Mouse (Mus musculus): ENCODE measurements around the gene Rhebl1.

The Rhebl1 gene

GRCm38 (mm10) chr15:98916016-98916415, 21.7 kb upstream of the Rhebl1 start:
- CTCF ChIA-PET: no interaction called here

GRCm38 (mm10) chr15:98914903-98915302, 20.6 kb upstream of the Rhebl1 start:
- CTCF ChIA-PET: no interaction called here

- CTCF ChIA-PET: no interaction called here
Observed at GRCm38 (mm10) chr15:98904692-98905091, 10.4 kb upstream of the Rhebl1 start.

GRCm38 (mm10) chr15:98902600-98902999, 8.3 kb upstream of the Rhebl1 start:
- CTCF ChIA-PET: no interaction called here

DNA sequence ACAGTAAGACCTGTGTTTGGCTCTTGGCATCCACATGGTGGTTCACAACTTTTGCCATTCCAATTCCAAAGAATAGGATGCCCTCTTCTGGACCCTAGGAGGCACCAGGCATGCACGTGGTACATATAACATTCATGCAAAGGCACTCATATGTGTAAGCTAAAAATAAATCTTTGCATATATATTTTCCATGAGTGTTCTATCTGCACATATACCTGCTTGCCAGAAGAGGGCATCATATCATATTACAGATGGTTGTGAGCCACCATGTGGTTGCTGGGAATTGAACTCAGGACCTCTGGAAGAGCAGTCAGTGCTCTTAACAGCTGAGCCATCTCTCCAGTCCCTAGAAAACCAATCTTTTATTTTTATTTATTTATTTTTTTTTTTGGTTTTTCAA, 7.2 kb upstream of the Rhebl1 start:
- CTCF ChIA-PET: no interaction called here

- CTCF ChIA-PET: no interaction called here
Observed at GRCm38 (mm10) chr15:98897928-98898800, 3.8 kb upstream of the Rhebl1 start, which contains the start of gene Dhh. TSS of gene Dhh (minus strand) at chr15:98898540.

GRCm38 (mm10) chr15:98897495-98897894, 3.2 kb upstream of the Rhebl1 start:
- CTCF ChIA-PET: no interaction called here

DNA sequence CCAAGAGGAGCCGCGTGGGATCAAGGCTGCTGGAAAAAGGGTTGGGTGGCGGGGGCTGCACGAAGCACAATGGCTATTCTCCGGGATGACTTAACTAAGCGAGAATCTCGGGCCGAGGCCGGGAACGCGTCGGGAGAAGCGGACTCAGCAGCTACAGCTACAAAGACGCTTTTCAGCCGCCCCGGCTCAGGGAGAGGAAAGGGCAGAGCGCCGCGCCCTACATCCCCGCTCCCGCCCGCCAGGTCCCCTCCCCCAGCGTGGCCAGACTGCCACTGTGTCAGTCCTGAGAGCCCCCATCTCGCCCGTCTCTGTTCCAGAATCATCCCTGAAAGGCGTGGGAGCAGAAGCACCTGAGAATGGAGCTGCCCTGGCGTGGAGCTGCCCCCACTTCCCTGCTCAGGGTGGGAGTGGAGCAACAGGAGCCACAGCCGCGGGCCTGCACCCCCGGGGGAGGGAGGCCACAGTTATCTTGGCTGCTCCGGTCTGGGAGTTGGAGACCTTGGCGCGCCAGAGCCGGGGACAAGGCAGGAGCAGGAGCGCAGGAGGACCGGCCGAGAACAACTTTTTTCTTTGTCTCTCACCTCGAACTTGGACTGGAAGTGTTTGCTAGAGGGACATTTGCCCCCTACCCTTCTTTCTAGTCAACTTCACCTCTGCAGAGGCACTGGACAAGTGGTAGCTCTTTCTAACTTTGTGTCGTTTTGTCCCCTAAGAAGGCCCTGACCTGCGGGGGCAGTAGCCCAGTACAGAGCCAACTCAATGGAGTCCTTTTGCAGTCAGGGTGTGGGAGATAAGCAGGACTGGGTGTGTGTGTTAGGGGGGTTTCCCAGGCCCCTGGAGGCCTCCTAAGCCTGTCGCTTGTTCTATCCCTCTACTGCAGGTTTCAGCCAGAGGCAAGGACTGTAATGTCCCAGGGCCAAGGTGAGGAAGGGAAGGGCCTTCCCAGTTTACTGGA, 1.6 kb upstream of the Rhebl1 start:
- CTCF ChIA-PET: interaction anchor here (0.9 kb wide), 1 partner anchor 133 kb away, joined by 4 read pairs; no protein-coding TSS in a partner anchor

DNA sequence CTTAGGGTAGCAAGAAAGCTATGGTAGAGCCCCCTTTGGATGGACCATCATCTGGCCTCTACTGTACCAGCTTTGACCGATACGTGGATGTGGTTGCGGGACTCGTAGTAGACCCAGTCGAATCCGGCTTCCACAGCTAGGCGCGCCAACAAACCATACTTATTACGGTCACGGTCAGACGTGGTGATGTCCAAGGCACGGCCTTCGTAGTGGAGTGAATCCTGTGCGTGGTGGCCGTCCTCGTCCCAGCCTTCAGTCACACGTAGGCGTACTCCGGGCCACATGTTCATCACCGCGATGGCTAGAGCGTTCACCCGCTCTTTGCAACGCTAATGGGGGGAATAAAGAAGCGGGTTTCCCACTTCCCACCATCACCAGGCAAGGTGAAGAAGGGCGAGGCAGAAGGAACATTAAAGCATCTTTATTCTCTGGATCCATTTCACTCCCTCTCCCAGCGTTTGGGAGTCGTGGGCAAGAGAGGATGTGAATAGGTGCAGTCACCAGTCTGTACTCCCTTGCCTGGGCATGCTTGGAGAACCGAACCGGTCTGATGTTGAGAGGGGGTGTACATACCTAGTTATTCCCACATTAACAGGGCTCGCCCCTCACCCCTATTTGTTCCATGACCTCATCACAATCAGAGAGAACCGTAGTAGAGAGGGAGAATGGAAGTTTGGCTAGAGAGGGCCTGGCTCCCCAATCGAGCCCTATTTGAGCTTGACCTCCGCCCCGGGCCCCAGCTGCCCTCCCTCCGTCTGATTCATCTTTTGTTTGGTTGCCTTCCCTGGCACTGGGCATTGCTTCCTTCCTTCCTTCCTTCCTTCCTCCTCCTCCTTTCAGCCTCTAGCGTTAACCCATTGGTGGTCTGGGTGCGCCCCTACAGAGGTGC, 650 bp upstream of the Rhebl1 start:
- CTCF ChIA-PET: no interaction called here

GRCm38 (mm10) chr15:98893036-98893435, 1.3 kb downstream of the Rhebl1 start:
- CTCF ChIA-PET: interaction anchor here (0.7 kb wide), 1 partner anchor 99 kb away, joined by 3 read pairs; no protein-coding TSS in a partner anchor

GRCm38 (mm10) chr15:98891907-98892606, 2.3 kb downstream of the Rhebl1 start:
- CTCF ChIA-PET: interaction anchor here (0.6 to 1.4 kb wide), 5 partner anchors 14 to 274 kb away, joined by 3 to 10 read pairs (median 4); no protein-coding TSS in a partner anchor

- CTCF ChIA-PET: interaction anchor here (0.9 to 1.4 kb wide), 4 partner anchors 13 to 103 kb away, joined by 3 to 10 read pairs (median 4); no protein-coding TSS in a partner anchor
Observed at GRCm38 (mm10) chr15:98891198-98891742, 3.1 kb downstream of the Rhebl1 start.

DNA sequence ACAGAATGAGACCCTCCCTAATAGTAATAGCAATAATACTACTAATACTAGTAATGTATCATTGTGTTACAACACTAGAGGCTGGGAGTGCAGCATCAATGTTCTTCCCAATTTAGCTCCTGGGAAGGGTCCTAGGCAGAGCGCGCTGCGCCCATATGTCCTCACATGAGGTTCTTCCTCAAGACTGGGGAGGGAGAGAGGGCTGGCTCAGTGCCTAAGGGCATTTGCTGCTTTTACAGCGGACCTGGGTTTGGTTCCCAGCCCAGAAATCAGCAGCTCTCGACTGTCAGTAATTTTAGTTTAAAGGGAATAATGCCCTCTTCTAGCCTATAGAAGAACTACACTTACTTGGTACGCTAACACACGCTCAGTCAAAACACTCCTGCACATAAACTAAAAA, 6.8 kb downstream of the Rhebl1 start:
- CTCF ChIA-PET: no interaction called here

GRCm38 (mm10) chr15:98886667-98887387, 7.5 kb downstream of the Rhebl1 start:
- CTCF ChIA-PET: no interaction called here

DNA sequence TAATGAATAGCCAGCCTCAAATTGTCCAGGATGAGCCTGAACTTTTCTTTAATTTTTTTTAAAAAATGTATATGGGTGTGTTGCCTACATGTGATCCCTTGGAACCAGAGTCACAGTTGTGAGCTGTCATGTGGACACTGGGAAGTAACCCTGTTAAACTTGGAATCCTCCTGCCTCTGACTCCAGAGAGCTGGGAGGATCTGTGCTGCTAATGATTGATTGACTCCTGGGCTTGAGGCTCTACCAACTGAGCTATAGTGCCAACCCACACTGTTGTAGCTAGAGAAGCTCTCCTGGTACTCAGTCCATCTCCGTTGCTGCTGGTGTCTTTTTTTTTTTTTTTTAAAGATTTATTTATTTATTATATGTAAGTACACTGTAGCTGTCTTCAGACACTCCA, 10.2 kb downstream of the Rhebl1 start:
- CTCF ChIA-PET: no interaction called here

DNA sequence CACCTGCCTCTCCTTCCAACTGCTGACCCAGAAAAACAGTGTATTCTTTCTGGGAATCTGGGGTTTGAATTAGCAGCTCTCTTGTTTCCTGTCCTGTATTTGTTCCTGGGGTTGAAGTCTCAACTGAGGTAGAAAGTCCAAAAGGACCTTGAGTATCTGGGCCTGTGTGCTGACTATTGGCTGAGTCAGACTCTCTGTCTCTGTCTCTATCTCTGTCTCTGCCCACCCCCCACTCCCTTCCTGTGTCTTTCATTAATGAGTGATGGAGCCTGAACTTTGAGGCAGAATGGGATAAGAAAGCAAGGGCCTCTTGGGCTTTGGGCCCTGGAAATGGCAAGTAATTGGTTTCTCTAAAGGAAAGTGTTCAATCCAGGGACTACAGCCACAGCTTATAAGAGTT, 10.7 kb downstream of the Rhebl1 start:
- CTCF ChIA-PET: no interaction called here

DNA sequence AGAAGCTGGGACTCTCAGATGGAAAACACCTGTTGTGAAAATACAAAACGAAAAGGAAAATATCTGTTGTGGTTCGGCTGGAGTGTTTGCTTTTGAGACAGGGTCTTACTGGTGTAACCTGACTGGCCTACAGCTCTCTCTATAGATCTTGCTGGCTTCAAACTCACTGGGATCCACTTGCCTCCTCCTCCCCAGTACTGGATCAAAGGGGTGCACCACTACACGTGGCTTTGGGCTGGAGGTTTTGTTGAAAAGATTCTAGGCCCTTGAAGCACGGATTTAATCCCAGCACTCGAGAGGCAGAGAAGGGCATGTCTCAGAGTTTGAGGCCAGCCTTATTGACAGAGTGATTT, 12.7 kb downstream of the Rhebl1 start:
- CTCF ChIA-PET: interaction anchor here (0.8 kb wide), 1 partner anchor 506 kb away, joined by 4 read pairs; no protein-coding TSS in a partner anchor

DNA sequence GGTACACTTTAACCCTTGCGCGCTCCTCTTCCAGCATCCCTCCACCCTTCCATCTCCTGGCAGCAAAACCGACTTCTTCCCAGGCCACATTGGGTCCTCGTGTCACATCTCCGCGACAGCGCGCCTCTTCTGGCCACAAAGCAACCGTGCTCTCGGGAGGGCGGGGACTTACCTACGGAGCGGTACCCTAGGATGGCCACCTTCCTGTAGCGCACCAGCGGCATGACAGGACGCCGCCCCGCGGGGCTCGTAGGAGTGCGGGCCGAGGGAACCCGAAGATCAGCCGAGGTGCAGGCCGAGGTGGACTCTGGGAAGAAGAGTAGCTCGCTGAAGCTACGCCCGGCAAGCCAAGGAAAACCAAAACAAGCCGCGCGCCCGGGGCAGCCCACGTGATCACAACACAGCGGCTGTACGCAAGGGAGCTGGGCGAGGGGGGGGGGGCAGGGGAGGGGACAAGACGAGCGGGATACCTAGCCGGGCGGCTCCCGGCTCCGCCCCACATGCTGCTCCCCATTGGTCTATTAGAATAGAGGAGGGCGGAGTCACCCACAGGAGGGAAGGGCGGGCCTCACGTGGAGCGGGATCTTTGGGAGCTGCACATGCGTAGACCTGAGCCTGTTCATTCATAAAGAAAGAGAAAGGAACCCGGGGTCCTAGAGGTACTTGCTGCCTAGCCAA, 13.2 kb downstream of the Rhebl1 start:
- CTCF ChIA-PET: interaction anchor here (0.8 kb wide), 1 partner anchor 506 kb away, joined by 4 read pairs; no protein-coding TSS in a partner anchor

DNA sequence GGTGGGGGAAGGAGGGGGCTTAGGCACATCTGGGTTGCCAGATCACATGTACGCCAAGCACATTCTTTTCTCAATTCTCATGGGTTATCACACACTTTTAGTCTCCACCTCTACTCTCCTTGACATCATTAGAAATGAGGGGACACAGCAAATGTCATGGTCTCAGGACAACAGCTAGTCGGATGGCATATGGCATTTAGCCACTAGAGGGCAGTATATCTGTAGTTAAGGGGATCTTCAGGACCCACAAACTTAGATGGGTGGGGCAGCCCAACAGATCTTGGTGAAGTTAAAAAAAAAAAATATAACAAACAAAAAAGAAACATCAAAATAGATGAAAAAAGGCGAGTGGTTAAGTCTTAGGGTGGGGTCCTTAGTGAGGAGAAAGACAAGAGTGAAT, 17.0 kb downstream of the Rhebl1 start:
- CTCF ChIA-PET: interaction anchor here (0.7 kb wide), 1 partner anchor 119 kb away, joined by 5 read pairs; no protein-coding TSS in a partner anchor
